Comparison of ENCODE assay signal across 8 mouse cellular contexts in genomic region chr13:23526312-23526711, GRCm38 (mm10). TPM values are rescaled to one million over a fixed set of nuclear protein-coding genes. Genes with fewer than 3 reads are reported as not detected.
DNase-seq lines count a peak whose midpoint lies in the region; ATAC-seq lines count a peak whose summit lies in the region.

No protein-coding gene starts in this region.

- WGBS in hindbrain, embryonic 12.5 days = under 1% methylated on average over 17 of the region's 17 CpGs
- under 1% methylated on average over 17 of the region's 17 CpGs for WGBS in lung, embryonic 16.5 days

- H3K9ac ChIP-seq in hindbrain, embryonic 12.5 days = peak overlapping the region; percentile 57; the same call in 1 of the 2 replicates
- H3K9ac ChIP-seq in lung, embryonic 16.5 days (ENCODE audit: low read length) = peak overlapping the region; percentile 64

- ATAC-seq in hindbrain, embryonic 12.5 days (ENCODE audit: low FRiP score) = peak; percentile 44; the same call in 1 of the 2 replicates
- peak; percentile 42; the same call in 1 of the 2 replicates for ATAC-seq in lung, embryonic 16.5 days (ENCODE audit: low read depth)

- H3K9me3 ChIP-seq in hindbrain, embryonic 12.5 days (replicated peaks) = no peaks in the 10 kb centered on the region
- no peaks in the 10 kb centered on the region for H3K9me3 ChIP-seq in lung, embryonic 16.5 days (ENCODE audit: control insufficient read depth, low read length)

- H3K36me3 ChIP-seq in hindbrain, embryonic 12.5 days = no peaks in the 10 kb centered on the region
- no peaks in the 10 kb centered on the region for H3K36me3 ChIP-seq in lung, embryonic 16.5 days (ENCODE audit: control insufficient read depth, insufficient read depth, low read length)

- peak overlapping the region; percentile 38 for H3K4me3 ChIP-seq in hindbrain, embryonic 12.5 days
- peak overlapping the region; percentile 52 for H3K4me3 ChIP-seq in lung, embryonic 16.5 days (ENCODE audit: low read length)

- peak overlapping the region; percentile 49 for H3K27ac ChIP-seq in hindbrain, embryonic 12.5 days
- peak overlapping the region; percentile 57; the same call in 1 of the 2 replicates for H3K27ac ChIP-seq in lung, embryonic 16.5 days (ENCODE audit: low read length)

- H3K4me2 ChIP-seq in hindbrain, embryonic 12.5 days (replicated peaks) = peak overlapping the region; percentile 53
- peak overlapping the region; percentile 62 for H3K4me2 ChIP-seq in lung, embryonic 16.5 days (ENCODE audit: low read depth, low read length)

- peak; percentile 80 for DNase-seq in Muller cell, postnatal 12 days (ENCODE audit: inconsistent ontology term)
- DNase-seq in cerebellum, postnatal 14 days = peak; percentile 97
- peak; percentile 71 to 89 for DNase-seq in frontal cortex, postnatal 10 days (ENCODE audit: low spot score in 2 of 2)
- DNase-seq in layer of hippocampus, postnatal 10 days (ENCODE audit: low spot score in 2 of 2) = peak; percentile 96
- peak; percentile 75 for DNase-seq in ovary, adult 18-20 months (ENCODE audit: low spot score)
- peak; percentile 95 for DNase-seq in thymus, postnatal 0 days (ENCODE audit: low spot score)

- peaks cover 4% of the 10 kb centered on the region for H3K4me1 ChIP-seq in hindbrain, embryonic 12.5 days
- peaks cover 12% of the 10 kb centered on the region; the same call in 1 of the 2 replicates for H3K4me1 ChIP-seq in lung, embryonic 16.5 days (replicated peaks; ENCODE audit: control insufficient read depth, insufficient read depth, low read length)

- no peaks in the 10 kb centered on the region for H3K27me3 ChIP-seq in hindbrain, embryonic 12.5 days
- H3K27me3 ChIP-seq in lung, embryonic 16.5 days (ENCODE audit: control insufficient read depth, insufficient read depth, low read depth, low read length) = no peaks in the 10 kb centered on the region

RNA-seq across cellular contexts. Expression of gene Hist1h4h, which starts 4.5 kb away (rescaled TPM):
- polyA plus RNA-seq in hindbrain, embryonic 12.5 days (2016; fragmentation: Nextera tagmentation; extraction: Ambion mirVana) = 5.7 and 6.9 TPM in 2 replicates
- 100 to 1,000 TPM; 280 to 315 TPM for total RNA-seq in layer of hippocampus, postnatal 10 days (2021)
- 4.3 and 8.4 TPM in 2 replicates for polyA plus RNA-seq in lung, embryonic 16.5 days (2015; fragmentation: Nextera tagmentation; extraction: Ambion mirVana)
- 24.2 and 31.5 TPM in 2 replicates for polyA plus RNA-seq in thymus, postnatal 0 days (2015; fragmentation: Nextera tagmentation; extraction: Ambion mirVana)

RNA-seq across cellular contexts. Expression of gene Hist1h2af, which starts 7.4 kb away (rescaled TPM):
- 5.2 TPM in 1 of 2 replicates, not detected in the other for polyA plus RNA-seq in hindbrain, embryonic 12.5 days (2016; fragmentation: Nextera tagmentation; extraction: Ambion mirVana)
- total RNA-seq in layer of hippocampus, postnatal 10 days (2021) = 10 to 100 TPM; 45.7 to 51.3 TPM
- polyA plus RNA-seq in lung, embryonic 16.5 days (2015; fragmentation: Nextera tagmentation; extraction: Ambion mirVana) = 7.1 and 8.0 TPM in 2 replicates
- 32.3 and 49.5 TPM in 2 replicates for polyA plus RNA-seq in thymus, postnatal 0 days (2015; fragmentation: Nextera tagmentation; extraction: Ambion mirVana)

RNA-seq across cellular contexts. Expression of gene Hist1h3g, which starts 8.9 kb away (rescaled TPM):
- polyA plus RNA-seq in hindbrain, embryonic 12.5 days (2016; fragmentation: Nextera tagmentation; extraction: Ambion mirVana) = 2.2 and 4.4 TPM in 2 replicates
- total RNA-seq in layer of hippocampus, postnatal 10 days (2021) = 10 to 100 TPM; 19.1 to 19.9 TPM
- 5.6 and 6.2 TPM in 2 replicates for polyA plus RNA-seq in lung, embryonic 16.5 days (2015; fragmentation: Nextera tagmentation; extraction: Ambion mirVana)
- polyA plus RNA-seq in thymus, postnatal 0 days (2015; fragmentation: Nextera tagmentation; extraction: Ambion mirVana) = 27.6 and 43.7 TPM in 2 replicates

RNA-seq across cellular contexts. Expression of gene Hist1h2bh, which starts 16.9 kb away (rescaled TPM):
- 0.37 and 0.57 TPM in 2 replicates for polyA plus RNA-seq in hindbrain, embryonic 12.5 days (2016; fragmentation: Nextera tagmentation; extraction: Ambion mirVana)
- total RNA-seq in layer of hippocampus, postnatal 10 days (2021) = 1 to 10 TPM; 5.1 TPM
- polyA plus RNA-seq in lung, embryonic 16.5 days (2015; fragmentation: Nextera tagmentation; extraction: Ambion mirVana) = 1.3 and 2.0 TPM in 2 replicates
- polyA plus RNA-seq in thymus, postnatal 0 days (2015; fragmentation: Nextera tagmentation; extraction: Ambion mirVana) = 1.6 and 1.9 TPM in 2 replicates

RNA-seq across cellular contexts. Expression of gene Hist1h3f, which starts 17.5 kb away (rescaled TPM):
- polyA plus RNA-seq in hindbrain, embryonic 12.5 days (2016; fragmentation: Nextera tagmentation; extraction: Ambion mirVana) = 0.66 and 1.4 TPM in 2 replicates
- total RNA-seq in layer of hippocampus, postnatal 10 days (2021) = 10 to 100 TPM; 28.3 to 32.7 TPM
- polyA plus RNA-seq in lung, embryonic 16.5 days (2015; fragmentation: Nextera tagmentation; extraction: Ambion mirVana) = 0.49 and 0.93 TPM in 2 replicates
- 4.8 and 9.0 TPM in 2 replicates for polyA plus RNA-seq in thymus, postnatal 0 days (2015; fragmentation: Nextera tagmentation; extraction: Ambion mirVana)

Comparison
In these comparisons a context has a peak if more than half of its experiments do, and no peak if none do; other contexts are left out.
1. Peak in every context shown above with its lines: DNase-seq, ATAC-seq, H3K4me3 ChIP-seq and H3K27ac ChIP-seq.